Mouse (Mus musculus): ENCODE data around the gene Loxl1.

- TF ChIP-seq CTCF (IDR thresholded peaks at IDR 0.05; ENCODE audit: insufficient read depth, low read depth, low read length) (no peak), POLR2A (IDR thresholded peaks at IDR 0.05; ENCODE audit: insufficient read depth, low read depth, low read length) (no peak)
Measured at GRCm38 (mm10) chr9:58270081-58270480, 42.9 kb downstream of the Loxl1 start.
